In the genomic region with DNA sequence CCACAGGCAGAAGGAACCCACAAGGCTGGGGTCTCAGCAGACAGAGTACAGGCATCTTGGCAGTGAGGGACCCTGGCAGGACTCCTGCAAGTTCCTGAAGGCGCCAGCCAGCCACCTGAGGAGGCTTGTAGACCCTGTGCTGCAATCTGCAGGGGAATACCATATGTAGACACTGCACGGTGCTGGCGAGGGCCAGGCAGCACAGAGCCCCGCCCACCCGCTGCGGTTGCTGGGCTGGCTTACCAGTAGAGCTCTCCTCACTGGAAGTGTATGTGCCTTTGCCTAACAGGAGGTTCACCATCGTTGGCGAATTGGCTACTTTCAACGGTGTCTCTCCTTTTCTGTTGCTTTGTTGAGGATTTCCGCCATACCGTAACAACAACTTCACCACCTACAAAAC, we compare ENCODE assay signal across 30 mouse cellular contexts. TPM values are rescaled to one million over a fixed set of nuclear protein-coding genes. Genes with fewer than 3 reads are reported as not detected.
"Had no signal": no experiment of that assay in that cellular context is flagged by ENCODE, and none has a peak within 500 bp of the region (broad histone marks: within the 10 kb centered on the region; RNA-seq: fewer than 3 reads in every experiment).

No protein-coding gene starts in this region.

- ATAC-seq: hindbrain, embryonic 16.5 days; inflammation-experienced regulatory T-cells, adult 6 months; intestine, embryonic 15.5 days; intestine, postnatal 0 days; liver, embryonic 12.5 days had no signal

- H3K4me2 ChIP-seq: heart, embryonic 11.5 days; heart, embryonic 13.5 days; heart, embryonic 15.5 days; hindbrain, embryonic 12.5 days; hindbrain, embryonic 14.5 days; intestine, embryonic 15.5 days; limb, embryonic 13.5 days; limb, embryonic 15.5 days; liver, embryonic 12.5 days had no signal

- H3K27ac ChIP-seq: heart, adult 2 months; heart, embryonic 13.5 days; heart, embryonic 15.5 days; hindbrain, embryonic 10.5 days; hindbrain, embryonic 12.5 days; hindbrain, embryonic 14.5 days; intestine, embryonic 15.5 days; left cerebral cortex, adult 2 months; limb, embryonic 13.5 days; limb, embryonic 15.5 days; liver, embryonic 12.5 days; liver, embryonic 14.5 days had no signal

- H3K4me3 ChIP-seq: heart, adult 2 months; heart, embryonic 13.5 days; heart, embryonic 15.5 days; hindbrain, embryonic 10.5 days; hindbrain, embryonic 12.5 days; intestine, embryonic 15.5 days; left cerebral cortex, adult 2 months; limb, embryonic 13.5 days; limb, embryonic 15.5 days; liver, embryonic 12.5 days had no signal

- H3K9me3 ChIP-seq: heart, embryonic 13.5 days; heart, embryonic 15.5 days; hindbrain, embryonic 10.5 days; hindbrain, embryonic 12.5 days; intestine, embryonic 15.5 days; limb, embryonic 13.5 days; limb, embryonic 15.5 days; liver, embryonic 12.5 days had no signal

- DNase-seq: gastrocnemius, postnatal 14 days; gastrocnemius, postnatal 36 days; heart, adult 11 months; heart, adult 2 months; heart, postnatal 4 days; kidney, adult 18-20 months; kidney, adult 8-10 months; kidney, postnatal 10 days; kidney, postnatal 25 days; kidney, postnatal 4 days; left cerebral cortex, postnatal 4 days had no signal

- H3K9ac ChIP-seq: heart, embryonic 13.5 days; heart, embryonic 15.5 days; hindbrain, embryonic 12.5 days; hindbrain, embryonic 14.5 days; intestine, embryonic 15.5 days; limb, embryonic 13.5 days; limb, embryonic 15.5 days; liver, embryonic 12.5 days; liver, embryonic 14.5 days had no signal

- H3K27me3 ChIP-seq: heart, embryonic 13.5 days; heart, embryonic 15.5 days; hindbrain, embryonic 12.5 days; intestine, embryonic 15.5 days; limb, embryonic 13.5 days; limb, embryonic 15.5 days; liver, embryonic 12.5 days had no signal

- H3K4me1 ChIP-seq: hindbrain, embryonic 10.5 days; hindbrain, embryonic 12.5 days; intestine, embryonic 15.5 days; limb, embryonic 13.5 days; limb, embryonic 15.5 days had no signal

RNA-seq across cellular contexts. Expression of gene Cdh15, which starts 48.6 kb away (rescaled TPM):
- total RNA-seq: heart, adult 2 months; heart, postnatal 25 days; liver, adult 2 months had no signal
- polyA plus RNA-seq: gonadal fat pad, adult 2 months; heart, adult 2 months; heart, postnatal 0 days; liver, embryonic 14.5 days had no signal
